Mouse (Mus musculus) midbrain, embryonic 14.5 days (tissue): ENCODE data around the gene Olfr17. TPM values are rescaled to one million over a fixed set of nuclear protein-coding genes. Genes with fewer than 3 reads are reported as not detected.

ENCODE experiments used
- polyA plus RNA-seq: library from polyadenylated mRNA; unstranded; fragments of >200 nt; fragmentation: Nextera tagmentation; extraction: Ambion mirVana; gene quantifications from 2 replicates; pipeline ENCODE4 v1.2.1, GENCODE M21; 2014

The Olfr17 gene
- polyA plus RNA-seq, 1 experiment from 2014 or later: not detected

Other genes starting within 250 kb of the Olfr17 start
- not detected in 2 replicates for gene Olfr703, start 249.9 kb upstream of the Olfr17 start, polyA plus RNA-seq
- not detected in 2 replicates for gene Olfr704, start 230.0 kb upstream of the Olfr17 start, polyA plus RNA-seq
- not detected in 2 replicates for gene Olfr705, start 216.3 kb upstream of the Olfr17 start, polyA plus RNA-seq
- not detected in 2 replicates for gene Olfr706, start 205.1 kb upstream of the Olfr17 start, polyA plus RNA-seq
- not detected in 2 replicates for gene Olfr707, start 192.0 kb upstream of the Olfr17 start, polyA plus RNA-seq
- gene Olfr1532-ps1, start 185.2 kb upstream of the Olfr17 start, polyA plus RNA-seq: not detected in 2 replicates
- not detected in 2 replicates for gene Olfr709-ps1, start 161.0 kb upstream of the Olfr17 start, polyA plus RNA-seq
- gene Olfr710, start 144.9 kb upstream of the Olfr17 start, polyA plus RNA-seq: not detected in 2 replicates
- not detected in 2 replicates for gene Olfr6, start 129.3 kb upstream of the Olfr17 start, polyA plus RNA-seq
- gene Olfr711, start 117.8 kb upstream of the Olfr17 start, polyA plus RNA-seq: not detected in 2 replicates
- not detected in 2 replicates for gene Olfr2, start 87.1 kb upstream of the Olfr17 start, polyA plus RNA-seq
- not detected in 2 replicates for gene Olfr713, start 62.0 kb upstream of the Olfr17 start, polyA plus RNA-seq
- gene Olfr714, start 22.2 kb upstream of the Olfr17 start, polyA plus RNA-seq: not detected in 2 replicates
- not detected in 2 replicates for gene Olfr715b, start 17.1 kb downstream of the Olfr17 start, polyA plus RNA-seq
- gene Olfr715, start 37.9 kb downstream of the Olfr17 start, polyA plus RNA-seq: not detected in 2 replicates
- gene Olfr716, start 45.1 kb downstream of the Olfr17 start, polyA plus RNA-seq: not detected in 2 replicates
- gene Nlrp14, start 73.8 kb downstream of the Olfr17 start, polyA plus RNA-seq: not detected in 2 replicates
- not detected in 2 replicates for gene Rbmxl2, start 116.2 kb downstream of the Olfr17 start, polyA plus RNA-seq